Mouse (Mus musculus) cortical plate, adult 2 months (tissue): Measurements from ENCODE around the gene Nos2.

Experiments used
- CTCF ChIP-seq: fragments of 200-500 bp; IDR thresholded peaks from 2 replicates; pipeline ENCODE4 v1.5.1; 2011; ENCODE audit warnings: mild to moderate bottlenecking, control low read depth, low read length; ENCODE audit not compliant: insufficient read depth; ENCODE audit errors: extremely low read depth
- POLR2A ChIP-seq: fragments of 200-500 bp; IDR thresholded peaks from 2 replicates; pipeline ENCODE4 v1.6.1; 2011; ENCODE audit warnings: mild to moderate bottlenecking, low read length, control low read depth; ENCODE audit not compliant: insufficient read depth; ENCODE audit errors: extremely low read depth

DNA sequence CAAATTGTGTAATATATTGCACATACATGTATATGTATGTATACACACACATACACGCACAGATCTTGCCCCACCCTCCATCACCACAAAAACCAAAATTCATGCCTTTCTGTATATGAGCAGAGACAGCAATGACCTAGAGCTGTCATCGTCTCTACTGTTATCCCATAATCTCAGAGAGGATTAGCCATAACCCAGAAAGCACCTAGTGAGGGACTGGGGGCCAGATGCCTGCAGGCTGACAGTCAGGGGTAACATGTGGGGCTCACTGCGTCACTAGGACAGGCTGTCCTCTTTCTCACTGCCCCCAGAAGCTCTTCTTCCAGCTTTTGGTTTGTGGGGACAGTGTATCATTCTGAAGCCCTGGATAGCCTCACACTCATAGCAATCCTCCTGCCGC is 81.3 kb downstream of the Nos2 start:
- TF ChIP-seq CTCF (no peak), POLR2A (no peak)
